Mouse (Mus musculus) ES-Bruce4 (cell line): ENCODE measurements around the gene Svop.

Source experiments
- CTCF ChIP-seq: IDR thresholded peaks from one replicate; pipeline ENCODE4 v1.8.1; 2011; ENCODE audit warnings: low read depth, low read length
- EP300 ChIP-seq: IDR thresholded peaks from 2 replicates; pipeline ENCODE4 v1.6.1; 2011; ENCODE audit warnings: low read depth, low read length; ENCODE audit not compliant: insufficient read depth
- POLR2A ChIP-seq: IDR thresholded peaks from one replicate; pipeline ENCODE4 v1.8.1; 2011; ENCODE audit warnings: low read length; ENCODE audit not compliant: insufficient read depth

DNA sequence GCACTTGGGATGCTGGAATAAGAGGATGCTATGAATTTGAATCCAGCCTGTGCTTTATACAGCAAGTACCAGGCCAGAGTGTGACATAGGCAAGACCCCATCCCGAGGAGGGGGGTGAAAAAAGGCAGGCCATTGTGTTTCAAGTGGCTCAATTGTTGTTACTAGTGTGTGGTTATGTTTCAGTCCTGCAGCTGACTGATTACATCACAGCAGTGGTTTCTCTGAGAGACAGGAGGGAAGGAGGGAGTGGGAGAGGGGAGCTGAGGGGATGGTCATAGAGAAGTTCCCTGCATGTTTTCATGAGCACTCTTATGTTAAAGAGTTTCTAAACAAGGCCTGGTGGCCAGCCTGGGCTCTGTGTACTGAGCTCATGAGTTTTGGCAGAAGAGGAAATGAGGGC lies 11.4 kb upstream of the Svop start:
- TF ChIP-seq CTCF (no peak), POLR2A (no peak), EP300 (no peak)
